Mouse (Mus musculus): ENCODE results near the gene Cth. TPM values are rescaled to one million over a fixed set of nuclear protein-coding genes. Genes with fewer than 3 reads are reported as not detected.

Gene Cth
- total RNA-seq, 2 experiments from 2014 or later = 12.4 to 15.0 TPM

DNA sequence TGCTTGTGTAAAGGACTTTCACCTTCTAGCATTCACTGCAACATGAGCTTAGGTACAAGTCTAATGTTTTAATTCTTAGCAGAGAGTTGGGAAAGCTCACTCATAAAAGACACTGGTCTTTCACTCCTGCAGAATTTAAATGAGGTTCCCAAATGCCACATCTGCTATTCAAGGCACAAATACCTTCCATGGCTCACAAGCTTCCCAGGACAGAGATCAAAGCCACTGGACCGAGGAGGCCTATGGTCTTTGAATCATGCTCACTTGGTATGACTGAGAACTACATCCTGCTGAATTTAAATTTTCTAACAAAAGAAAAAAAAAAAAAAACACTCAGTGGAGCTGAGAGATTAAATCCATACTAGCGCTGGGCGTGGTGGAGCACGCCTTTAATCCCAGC lies 8.5 kb downstream of the Cth start:
- no peak for DNase-seq (ENCODE audit: low spot score in 2 of 2)

DNA sequence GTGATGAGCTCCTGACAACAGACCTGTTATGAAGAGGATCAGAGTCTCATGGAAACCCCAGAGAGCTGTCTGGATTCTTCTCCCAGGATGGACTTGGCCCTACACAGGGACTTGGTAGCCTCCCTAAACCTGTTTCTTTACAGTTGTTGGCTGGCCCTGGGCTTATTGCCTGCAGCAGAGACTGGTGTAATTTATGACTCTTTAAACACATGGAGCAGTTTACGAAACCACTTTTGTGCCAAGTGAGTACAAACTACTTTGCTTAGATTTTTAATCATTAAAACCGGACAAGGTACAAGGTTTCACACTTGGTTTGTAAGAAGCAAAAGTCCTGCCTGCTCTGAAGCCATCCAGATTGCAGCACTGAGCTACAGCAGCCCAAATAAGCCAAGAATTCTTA lies 12.7 kb downstream of the Cth start:
- DNase-seq (ENCODE audit: low spot score in 2 of 2) = no peak

DNA sequence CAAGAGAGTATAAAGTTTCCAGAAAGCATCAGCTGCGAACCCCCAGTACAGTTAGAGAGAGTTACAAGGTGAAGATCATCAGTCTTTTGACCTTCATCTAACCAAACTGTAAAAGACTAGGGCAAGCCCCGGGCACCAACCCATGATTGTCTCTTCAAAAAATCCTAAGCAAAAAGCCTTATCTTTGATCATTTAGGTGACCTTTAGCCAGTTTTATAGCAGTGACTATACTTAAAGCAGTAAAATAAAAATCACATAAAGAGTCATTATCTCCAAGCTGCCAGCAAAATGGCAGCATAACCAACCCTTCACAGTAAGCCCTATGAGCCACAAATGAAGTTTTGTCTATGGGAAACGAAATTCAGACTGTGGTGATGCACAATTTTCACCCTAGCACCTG lies 14.6 kb downstream of the Cth start:
- no peak for DNase-seq (ENCODE audit: low spot score in 2 of 2)

DNA sequence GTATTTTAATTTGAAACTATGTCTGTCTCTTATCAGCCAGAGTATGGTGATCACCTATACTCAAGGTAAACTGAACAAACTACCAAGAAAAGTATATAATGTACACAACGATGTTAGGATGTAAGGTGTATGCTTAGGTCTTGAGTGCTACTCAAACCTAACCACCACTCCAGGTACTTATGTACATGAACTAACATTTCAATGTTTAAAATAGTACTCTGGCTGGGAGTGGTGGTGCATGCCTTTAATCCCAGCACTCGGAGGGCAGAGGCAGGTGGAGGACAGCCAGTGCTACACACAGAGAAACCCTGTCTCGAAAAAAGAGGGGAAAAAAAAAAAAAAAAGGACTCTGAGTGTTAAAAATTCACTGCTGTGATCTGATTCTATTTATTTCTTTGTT lies 16.7 kb downstream of the Cth start:
- no peak for DNase-seq (ENCODE audit: low spot score in 2 of 2)

DNA sequence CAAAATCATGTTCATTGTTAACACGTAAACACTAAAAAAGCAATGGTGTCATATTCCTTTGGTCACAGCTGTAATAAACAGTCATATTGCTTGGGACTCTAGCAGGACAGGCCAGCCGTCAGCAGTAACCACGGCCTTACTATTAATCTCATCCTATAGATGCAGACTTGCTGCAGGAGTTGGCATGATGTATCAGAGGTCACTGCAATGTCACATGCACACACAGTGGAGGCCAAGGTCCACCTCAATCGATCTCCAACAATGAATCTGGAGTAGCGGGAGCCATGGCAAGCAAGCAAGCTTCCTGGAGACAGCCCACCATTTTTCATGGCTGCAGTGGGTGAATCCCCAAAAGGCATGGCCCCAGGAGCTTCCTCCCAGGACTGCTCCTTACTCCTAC lies 23.2 kb downstream of the Cth start:
- no peak for DNase-seq (ENCODE audit: low spot score in 2 of 2)

DNA sequence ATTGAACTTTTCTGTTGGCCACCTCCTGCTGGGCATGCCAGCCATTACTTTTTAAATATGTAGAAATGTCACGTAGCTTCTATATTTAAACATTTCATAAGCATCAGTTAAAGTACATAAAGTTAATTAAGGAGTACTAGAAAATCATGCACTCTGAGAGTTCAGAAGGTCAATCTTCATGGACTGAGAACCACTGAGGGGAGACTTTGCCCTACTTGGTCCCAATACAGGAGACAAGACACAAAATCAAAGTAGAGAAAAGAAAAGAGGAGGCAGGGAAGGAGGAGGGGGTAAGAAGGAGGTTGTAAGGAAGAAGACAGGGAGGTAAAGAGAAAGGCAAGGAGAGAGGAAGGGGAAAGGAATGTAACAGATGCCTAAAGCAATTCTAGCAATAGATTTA lies 24.9 kb downstream of the Cth start:
- no peak for DNase-seq (ENCODE audit: low spot score in 2 of 2)

DNA sequence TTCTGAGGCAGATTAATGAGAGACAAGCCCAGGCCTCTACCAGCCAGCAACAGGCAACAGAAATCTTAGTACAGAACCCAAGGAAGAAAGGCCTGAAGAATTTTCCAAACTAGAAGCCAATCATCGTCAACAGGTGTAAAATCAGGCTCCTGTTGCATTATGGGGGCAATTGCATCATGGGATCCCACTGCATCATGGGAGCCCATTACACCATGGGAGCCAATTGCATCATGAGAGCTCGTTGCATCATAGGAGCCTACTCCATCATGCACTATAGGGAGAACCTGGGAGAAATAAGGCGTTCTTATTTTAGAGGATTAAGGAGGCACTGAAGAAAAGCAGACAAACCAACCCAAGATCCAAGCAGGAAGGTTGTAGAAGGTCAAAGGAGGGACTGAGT lies 27.2 kb downstream of the Cth start:
- no peak for DNase-seq (ENCODE audit: low spot score in 2 of 2)

DNA sequence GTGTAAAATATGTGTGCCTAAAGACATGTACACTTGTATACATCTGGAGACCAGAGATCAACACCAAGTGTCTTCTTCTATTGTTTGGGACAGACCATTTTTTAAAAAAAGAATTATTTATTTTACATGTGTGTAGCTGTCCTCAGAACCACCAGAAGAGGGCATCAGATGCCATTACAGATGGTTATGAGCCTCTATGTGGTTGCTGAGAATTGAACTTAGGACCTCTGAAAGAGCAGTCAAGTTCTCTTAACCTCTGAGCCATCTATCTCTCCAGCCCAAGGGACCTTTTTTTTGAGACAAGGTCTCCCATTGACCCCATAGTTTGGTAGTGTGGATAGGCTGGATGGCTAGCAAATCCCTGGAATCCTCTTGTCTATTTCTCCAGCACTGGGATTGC lies 33.1 kb downstream of the Cth start:
- DNase-seq (ENCODE audit: low spot score in 2 of 2) = no peak

DNA sequence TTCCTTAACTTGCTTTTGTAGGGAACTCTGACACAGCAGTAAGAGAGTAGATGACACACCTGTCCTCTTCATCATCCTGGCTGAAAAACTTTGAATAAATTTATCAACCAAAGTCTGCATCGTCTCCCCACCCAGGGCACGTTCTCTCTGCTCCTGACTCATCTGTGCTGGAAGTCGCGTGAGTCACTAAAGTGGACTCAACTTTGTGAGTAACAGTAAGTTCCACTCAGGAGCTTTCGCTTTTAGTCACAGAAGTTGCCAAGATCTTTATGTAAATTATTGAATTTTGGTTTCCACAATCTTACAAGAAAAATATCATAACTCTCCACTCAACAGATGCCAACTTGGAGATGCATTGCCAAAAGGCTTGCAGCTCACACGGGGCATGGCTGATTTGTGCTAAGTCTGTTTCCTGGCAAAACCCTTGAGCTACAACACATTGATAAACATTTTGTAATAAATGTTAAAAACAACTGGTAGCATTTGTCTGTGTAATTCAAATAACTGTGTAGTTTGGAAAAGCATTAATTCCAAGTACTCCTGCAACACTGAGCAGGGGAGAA lies 40.7 kb downstream of the Cth start:
- no peak for DNase-seq (ENCODE audit: low spot score in 2 of 2)

DNA sequence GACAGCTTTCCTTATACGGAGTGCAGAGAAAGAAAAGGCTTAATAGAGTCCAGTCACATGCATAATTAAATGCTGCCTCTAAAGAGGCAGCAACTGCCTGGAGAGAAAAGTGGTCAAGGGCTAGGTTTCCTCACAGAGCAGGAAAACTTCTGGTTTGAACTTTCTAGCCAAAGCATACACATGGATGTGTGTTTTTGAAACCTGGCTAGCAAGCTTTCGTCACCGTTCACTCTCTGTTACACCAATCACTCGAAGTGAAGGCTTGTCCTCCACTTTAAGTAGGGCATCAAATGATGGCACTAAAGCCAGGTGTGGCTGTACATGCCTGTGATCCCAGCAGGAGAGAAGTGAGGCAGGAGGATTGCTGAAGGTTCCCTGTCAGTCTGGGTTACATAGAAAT lies 41.8 kb downstream of the Cth start:
- DNase-seq (ENCODE audit: low spot score in 2 of 2) = no peak

DNA sequence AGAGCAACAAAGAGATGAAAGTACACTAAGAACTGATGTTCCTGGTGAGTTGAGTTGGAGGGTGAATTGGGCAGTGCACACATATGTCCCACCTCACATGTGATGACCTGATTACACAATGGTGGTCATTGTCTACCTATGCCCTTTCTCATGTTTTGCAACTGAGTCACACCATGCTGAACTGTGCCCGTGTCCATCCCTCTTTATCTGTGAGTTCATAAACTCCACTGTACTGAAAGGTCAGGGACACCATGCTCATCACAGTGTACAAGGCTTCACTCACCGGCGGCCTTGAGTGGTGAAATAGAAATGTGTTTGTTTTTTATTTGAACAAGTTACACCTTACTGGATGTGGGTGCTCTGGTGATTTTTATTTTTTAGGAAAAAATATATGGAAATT lies 42.9 kb downstream of the Cth start:
- DNase-seq (ENCODE audit: low spot score in 2 of 2) = no peak

DNA sequence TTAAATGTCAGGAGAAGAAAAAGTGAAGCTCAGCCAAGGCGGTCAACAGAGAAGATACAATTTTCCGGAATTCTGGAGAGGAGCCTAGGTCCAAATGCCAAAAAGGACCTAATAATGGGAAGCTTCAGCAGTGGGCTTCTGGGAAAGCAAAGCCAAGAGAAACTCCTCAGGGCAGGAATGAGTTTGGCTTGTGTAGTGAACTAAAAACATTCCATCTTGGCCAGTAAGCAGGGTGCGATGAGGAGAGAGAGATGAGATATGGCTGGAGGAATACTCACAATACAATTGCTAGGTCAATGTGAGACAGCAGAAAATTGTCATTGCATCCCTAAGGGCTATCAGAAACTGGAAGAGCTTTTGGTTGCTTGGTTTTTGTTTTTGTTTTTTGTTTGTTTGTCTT lies 43.9 kb downstream of the Cth start:
- DNase-seq (ENCODE audit: low spot score in 2 of 2) = no peak

DNA sequence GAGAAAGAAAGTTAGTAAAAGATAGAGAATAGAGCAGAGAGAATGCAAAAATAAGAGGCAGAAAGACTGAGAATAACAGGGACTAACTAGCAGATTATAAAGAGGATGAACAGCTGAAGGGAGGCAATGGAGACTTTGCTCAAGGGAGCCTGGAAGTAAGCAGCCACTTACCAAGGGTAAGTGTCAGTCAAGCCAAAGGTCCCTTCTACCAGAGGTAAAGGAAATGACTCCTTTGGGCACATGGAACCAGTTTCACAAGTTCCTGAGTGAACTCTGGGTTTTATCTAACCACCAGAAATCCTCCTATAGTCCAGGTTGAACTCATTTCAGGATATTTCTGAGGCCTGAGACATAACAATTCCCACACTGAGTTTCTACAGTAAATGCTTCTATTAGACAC lies 47.0 kb downstream of the Cth start:
- DNase-seq (ENCODE audit: low spot score in 2 of 2) = no peak

DNA sequence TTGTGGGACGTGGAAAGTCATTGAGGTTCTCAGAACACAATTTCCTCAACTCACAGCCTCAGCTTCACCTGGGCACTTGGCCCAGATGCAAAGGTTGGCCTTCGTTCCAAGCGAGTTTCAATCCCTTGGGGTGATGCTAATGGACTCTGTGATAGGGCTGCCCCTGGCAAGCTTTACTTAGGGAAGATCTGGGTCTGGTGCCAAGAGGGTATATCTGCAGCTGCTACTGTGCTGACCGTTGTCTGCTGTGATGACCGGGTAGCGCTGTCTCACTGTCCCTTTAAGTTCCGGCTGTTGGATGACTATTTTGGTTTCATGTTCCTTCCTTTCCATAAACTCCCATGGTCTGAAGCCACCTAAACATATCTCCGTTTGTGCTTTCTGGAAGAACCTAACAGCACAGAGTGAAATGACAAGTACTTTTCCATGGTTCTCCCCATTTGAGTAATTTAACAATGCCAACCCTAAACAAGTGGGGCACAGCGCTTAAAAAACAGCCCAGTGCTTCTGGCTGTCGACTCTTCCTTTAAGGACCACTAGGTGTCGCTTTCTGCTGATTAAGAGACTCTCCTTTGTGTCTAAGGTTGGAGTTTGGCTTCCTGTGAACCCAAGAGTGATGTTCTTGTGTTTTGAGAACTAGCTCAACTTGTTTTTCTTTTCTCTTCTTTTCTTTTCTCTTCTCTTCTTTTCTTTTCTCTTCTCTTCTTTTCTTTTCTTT lies 48.3 kb downstream of the Cth start:
- DNase-seq (ENCODE audit: low spot score in 2 of 2) = no peak

DNA sequence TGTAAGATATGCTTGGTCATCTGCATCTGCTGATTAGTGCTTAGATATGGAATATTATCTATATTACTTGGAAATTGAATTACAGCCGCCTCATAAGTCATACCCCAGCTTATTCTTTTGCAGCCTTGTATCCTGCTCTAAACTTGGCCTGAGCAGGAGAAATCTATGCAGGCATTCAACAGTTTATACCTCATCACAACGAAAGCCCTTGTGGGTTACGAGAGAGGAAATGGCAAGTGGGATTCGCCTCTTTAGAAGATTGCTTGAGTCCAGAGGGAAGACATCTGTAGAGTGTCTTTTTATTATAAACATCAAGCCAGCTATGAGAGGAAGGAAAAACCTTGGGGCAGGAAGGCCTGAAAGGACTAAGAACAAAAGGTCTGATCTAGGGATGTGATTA lies 52.0 kb downstream of the Cth start:
- no peak for DNase-seq (ENCODE audit: low spot score in 2 of 2)

DNA sequence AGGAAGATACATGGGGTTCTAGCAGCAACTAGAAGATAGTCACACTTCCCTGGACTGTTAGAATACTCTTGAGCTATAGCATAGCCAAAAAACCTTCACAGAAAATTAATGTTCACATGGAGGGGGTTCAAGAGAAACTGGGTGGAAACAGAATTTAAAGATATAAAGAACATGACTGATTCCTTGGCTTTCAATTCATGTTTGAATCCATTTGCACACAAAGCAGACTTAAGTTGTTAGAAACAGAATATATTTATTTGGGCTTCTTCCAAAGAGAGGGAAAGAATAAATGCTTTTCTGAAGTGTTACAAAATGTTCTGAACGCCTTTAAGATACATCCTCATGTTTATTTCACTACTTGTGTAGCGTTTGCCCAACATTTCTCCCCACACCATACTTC lies 57.0 kb downstream of the Cth start:
- DNase-seq (ENCODE audit: low spot score in 2 of 2) = no peak

DNA sequence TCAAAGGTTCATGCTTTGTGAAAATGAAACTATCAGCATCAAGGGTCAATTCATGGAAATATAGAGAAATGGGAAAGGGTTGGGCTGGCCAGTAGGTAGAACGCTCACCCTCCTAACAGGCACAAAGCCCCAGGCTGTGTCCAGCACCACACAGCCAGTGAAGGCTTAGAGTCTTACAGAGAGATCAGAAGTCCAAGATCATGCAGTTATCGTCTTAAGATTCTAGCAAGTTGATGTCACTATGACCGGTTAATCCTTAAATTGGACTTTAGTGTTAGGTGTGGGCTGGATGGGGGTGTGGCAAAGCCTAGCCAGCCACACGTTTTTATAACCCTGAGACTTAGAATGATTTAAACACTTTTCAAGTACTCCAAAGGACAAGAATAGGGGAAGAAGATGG lies 58.6 kb downstream of the Cth start:
- DNase-seq (ENCODE audit: low spot score in 2 of 2) = no peak

DNA sequence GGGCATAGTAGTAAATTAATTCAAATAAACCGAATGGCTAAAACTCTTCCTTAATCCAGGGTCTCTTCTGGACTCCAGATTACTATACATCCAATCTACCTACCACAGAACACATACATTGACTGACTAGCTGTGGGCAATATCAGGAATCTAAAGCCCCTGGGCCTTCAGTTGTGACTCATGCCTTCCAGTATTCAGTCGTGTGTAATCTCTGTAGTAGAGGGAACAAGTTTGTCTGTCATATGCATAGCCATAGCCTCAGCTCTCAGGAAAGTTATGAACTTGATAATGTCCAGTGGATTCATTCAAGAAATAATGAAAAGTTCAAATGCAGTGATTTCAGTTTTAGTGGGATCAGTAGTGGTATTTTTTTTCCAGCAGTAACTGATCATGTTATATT lies 59.0 kb downstream of the Cth start:
- no peak for DNase-seq (ENCODE audit: low spot score in 2 of 2)

DNA sequence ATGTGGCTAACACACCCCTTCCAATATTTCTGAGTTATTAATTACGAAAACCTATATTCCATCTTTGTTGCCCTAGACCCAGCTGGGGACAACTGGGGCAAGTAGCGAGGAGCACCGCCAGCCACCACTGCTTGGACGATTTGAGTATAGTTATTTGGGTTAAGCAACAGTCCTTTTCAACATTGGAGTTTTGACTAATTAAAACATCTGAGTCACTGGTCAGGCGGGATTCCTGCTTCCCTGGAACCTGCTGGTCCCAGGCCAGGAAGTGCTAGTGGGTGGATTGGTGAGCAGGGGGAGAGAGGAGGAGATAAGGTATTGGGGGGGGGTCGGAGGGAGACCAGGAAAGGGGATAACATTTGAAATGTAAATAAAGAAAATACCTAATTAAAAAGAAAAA lies 59.4 kb downstream of the Cth start:
- DNase-seq (ENCODE audit: low spot score in 2 of 2) = no peak

DNA sequence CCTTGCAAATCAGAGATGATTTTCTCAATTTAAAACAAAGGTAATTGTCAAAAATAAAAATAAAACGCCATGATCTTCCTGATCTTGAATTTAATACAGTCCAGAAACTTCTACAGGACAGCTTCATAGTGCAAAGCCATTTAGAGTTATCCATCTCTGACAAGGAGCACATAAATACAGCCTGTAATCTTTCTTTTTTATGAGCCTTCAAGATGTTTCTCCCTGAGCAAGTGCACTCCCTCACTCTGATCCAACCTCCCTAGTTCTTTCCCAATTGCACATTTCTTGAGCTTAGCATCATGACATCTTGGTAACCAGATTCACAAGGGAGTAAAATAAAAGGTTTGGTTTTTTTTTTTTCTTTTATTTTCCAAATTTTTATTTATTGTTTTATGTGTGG lies 72.1 kb downstream of the Cth start:
- DNase-seq (ENCODE audit: low spot score in 2 of 2) = no peak

DNA sequence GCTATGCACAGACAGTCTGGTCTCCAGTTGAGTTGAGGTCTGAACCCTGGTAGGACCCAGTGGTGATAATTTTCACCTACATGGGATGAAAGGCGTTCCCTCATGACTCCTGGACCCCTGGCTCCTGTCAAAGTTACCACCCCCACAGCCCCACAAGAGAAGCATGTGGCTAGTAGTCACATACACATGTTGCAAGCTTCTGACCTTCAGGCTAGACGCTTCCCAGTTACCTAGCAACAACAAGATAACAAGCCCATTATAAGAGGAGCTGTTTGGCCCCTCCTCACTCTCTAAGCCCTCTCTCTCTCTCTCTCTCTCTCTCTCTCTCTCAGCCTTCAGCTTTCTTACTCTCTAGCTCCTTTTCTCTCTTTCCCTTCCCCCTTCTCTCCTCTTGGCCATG lies 76.4 kb downstream of the Cth start:
- no peak for DNase-seq (ENCODE audit: low spot score in 2 of 2)

DNA sequence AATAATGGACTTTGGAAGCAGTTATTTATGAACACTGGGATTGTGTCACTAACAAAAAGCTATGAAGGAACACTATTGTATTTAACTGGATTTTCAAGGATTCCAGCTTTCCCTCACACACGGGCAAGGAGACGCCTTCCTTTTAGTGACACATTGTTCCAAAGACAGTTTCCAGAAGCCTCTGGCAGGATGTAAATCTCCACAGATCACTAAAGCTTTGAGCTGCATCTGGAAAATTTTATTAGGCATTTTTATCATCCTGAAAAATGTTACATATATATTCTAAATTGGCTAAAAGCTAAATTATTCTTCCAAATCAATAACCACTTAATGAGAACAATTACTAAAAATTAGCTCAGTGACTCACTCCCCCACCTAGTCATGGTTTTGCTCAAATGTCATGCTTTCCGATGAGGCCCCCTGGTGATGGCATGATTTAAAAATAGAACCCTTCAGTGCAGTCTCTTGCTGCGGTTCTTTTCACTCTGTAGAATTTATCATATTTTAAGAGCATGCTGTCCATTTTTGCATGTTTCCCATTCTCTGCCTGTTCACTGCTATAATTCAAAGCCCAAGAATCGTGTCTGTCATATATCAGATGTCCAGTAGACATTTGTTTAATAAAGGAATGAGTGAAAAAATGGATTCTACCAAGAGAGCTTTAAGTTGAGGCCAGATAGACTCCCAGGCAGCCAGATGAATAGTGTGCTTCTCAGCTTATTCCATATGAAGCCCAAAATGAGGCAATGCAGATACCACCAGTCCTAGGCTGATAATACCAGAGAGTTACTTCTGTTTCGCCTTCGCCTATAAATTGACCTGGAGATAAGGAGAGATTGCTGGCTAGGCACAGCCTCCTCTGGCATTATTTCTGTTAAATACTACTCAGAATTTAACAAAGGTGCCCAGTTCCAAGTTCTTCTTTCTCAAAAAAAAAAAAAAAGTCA lies 77.3 kb downstream of the Cth start:
- no peak for DNase-seq (ENCODE audit: low spot score in 2 of 2)

Measured in adrenal gland, postnatal 4 days (tissue).